Mouse (Mus musculus) fat pad, adult 2 months (tissue): Measurements from ENCODE around the gene Mocs1.
"Not testable (repeated sequence)": the region's sequence is repeated elsewhere in the genome, so short reads cannot be mapped to it uniquely, and the experiment has no call there.

Experiments
- DNase-seq: peaks from one replicate; pipeline ENCODE4 v3.0.0-alpha.2; 2011; ENCODE audit warnings: low read depth, low spot score; ENCODE audit errors: extremely low read depth

The Mocs1 gene

GRCm38 (mm10) chr17:49431176-49431575, 3.0 kb downstream of the Mocs1 start:
- DNase-seq = no peak

DNA sequence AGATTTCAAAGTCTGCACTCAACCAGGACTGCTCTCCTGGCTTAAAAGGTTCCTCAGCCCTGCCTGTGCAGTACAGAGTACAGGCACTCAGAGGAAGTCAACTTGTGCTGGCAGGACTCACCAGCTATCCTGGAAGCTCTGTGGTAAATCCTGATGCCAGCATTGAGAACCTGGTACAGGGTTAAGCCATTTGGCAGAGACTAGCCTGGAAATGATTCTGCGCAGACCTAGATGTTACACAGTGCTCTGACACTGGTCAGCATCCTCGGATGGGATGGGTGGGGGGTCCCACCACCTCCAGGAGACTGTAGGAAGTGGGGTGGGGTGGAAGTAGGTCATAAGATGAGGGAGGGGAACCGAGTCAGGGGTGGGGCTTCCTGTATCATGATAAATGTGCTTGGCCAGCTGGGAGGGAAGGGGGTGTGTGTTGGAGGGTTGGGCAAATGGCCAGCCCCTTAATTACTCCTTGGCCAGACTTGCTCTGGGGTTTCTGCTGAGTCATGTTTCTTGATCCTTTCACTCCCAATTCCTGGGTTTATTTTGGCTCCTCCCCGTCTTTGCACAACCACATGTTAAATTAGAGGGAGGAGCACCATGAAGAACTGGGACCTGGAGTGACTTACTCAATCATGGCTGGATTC, 4.0 kb downstream of the Mocs1 start:
- DNase-seq = no peak

- no peak for DNase-seq
These were observed 4.9 kb downstream of the Mocs1 start for GRCm38 (mm10) chr17:49433071-49433470.

DNA sequence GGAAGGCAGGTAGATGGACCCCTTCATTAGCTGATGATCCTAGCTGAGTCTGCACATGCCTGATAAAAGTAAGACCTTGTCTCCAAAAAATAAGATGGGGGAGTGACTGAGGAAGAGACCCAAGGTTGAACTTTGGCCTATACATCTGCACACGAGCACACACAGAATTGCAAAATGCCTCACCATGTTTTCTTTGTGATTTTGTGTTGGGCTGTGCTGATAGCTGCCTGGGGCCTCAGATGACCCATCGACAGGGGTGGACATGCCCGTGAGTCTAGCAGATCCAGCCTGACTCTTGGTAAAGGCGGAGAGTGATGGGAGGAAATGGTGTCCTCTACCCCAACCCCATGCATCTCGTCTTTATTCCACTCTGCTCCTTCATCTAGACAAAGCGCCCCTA, 6.1 kb downstream of the Mocs1 start:
- no peak for DNase-seq

DNA sequence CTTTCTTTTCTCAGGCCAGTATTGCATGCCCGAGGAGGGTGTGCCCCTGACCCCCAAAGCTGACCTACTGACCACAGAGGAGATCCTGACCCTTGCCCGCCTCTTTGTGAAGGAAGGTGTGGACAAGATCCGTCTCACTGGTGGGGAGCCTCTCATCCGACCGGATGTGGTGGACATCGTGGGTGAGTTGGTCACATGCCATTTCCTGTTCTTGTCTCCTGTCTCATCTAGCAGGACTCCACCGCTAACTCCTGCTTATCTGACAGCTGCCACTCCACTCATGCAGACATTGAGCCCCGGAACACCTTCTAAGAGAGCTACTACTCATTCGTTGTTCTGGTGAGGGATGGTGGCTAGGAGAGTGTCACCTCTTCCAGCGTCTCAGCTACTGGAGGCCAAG, 6.9 kb downstream of the Mocs1 start:
- DNase-seq = no peak

DNA sequence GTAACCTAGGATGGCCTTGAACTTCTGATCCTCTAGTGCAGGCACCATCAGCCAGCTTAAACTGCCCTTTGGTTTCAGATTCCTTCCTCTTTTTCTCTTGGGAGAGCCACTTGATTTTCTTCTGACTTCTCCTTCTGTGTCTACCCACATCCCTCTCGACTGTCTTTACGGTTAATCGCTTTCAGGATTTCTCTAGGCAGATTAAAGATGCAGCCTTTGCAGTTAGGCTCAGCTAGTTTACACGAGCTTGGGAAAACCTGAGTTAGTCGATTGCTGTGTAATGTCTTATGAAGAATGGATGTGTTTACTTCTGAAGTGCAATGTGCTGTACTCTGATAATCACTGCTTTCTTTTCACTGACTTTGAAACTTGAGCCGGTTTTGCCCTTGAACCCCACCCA, 8.5 kb downstream of the Mocs1 start:
- no peak for DNase-seq

DNA sequence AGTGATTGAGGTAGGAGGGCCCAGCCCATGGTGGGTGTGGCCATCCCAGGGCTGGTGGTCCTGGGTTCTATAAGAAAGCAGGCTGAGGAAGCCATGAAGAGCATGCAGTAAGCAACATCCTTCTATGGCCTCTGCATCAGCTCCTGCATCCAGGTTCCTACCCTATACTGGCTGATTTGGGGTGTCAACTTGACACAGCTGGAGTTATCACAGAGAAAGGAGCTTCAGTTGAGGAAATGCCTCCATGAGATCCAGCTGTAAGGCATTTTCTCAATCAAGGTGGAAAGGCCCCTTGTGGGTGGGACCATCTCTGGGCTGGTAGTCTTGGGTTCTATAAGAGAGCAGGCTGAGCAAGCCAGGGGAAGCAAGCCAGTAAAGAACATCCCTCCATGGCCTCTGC, 9.1 kb downstream of the Mocs1 start:
- DNase-seq = not testable (repeated sequence)

DNA sequence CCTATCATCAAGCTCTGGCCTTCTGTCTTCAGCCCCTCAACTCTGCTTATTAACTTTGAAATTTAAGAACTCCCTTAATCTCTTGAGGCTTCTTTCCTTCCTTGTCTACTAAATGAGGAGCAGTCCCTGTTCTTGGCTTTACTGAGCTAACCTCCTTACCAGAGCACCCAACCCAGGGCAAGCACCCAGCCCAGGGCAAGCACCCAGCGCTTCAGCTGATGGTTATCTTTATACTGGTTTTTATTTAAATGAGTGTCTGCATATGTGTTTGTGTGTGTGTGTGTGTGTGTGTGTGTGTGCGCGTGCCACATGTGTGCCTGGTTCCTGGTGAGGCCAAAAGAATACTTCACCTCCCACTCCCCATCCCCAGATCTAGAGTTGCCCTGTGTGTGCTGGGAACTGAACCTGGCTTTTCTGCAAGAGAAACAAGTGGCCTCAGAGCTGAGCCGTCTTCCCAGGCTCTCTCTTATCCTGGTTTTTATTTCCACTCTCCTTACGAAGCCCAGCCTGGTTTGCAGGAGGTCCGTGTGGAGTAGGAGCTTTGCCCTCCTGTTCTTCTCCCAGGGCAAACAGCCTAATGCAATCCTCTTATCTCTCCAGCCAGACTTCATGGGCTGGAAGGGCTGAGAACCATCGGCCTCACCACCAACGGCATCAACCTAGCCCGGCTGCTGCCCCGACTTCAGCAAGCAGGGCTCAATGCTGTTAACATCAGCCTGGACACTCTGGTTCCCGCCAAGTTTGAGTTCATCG, 10.8 kb downstream of the Mocs1 start:
- DNase-seq = no peak

DNA sequence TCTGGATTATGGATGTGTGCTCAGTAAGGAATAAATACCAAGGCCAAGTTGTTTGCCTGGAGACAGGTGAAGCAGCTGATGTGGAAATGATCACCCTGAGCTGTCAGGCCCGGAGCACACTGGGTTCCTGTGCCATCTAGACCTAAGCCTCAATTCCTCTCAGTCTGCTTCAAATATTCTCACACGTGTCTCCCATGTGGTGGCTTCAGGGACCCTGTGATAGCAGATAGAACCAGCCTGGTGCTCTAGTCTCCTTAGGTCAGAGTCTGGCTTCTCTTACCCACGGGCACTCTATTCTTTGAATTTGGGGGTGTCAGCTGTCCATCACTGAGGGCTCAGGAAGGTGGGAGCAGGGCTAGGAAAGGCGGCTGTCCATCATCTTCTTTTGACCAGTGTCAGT, 11.5 kb downstream of the Mocs1 start:
- DNase-seq = no peak

DNA sequence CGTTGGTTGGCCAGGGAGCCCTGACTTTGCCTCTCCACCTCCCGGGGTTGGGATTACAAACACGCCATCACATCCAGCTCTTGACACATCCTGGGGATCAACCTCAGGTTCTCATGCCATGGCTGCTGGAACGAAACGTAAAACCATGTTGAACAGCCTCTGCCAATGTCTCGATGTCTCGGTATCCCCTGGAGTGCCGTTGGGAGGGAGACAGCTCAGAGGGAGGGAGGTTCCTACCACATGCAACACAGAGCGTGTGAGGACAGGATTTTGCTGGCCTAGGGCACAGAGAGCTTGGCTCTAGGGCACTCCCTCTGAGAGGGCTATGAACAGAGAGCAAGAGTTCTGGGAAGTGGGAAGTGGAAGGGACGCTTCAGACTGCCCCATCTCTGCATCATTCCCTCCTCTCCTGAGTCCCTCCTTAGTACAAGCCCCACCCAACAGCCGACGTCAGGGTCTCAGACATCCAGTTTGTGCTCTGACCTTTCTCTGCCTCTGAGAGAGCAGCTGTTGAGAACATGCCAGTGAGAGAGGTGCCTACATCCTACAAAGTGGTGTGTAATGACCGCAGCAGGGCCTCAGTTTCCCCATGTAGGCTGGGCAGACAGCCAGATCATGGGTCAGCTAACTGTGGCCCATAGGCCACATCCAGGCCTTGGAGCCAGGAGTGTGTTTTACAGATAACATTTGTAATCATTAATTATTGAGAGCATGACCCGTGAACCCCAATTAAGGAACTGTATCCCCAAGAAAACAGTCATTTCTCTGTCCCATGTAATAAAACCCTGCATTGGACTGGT, 12.4 kb downstream of the Mocs1 start:
- no peak for DNase-seq

DNA sequence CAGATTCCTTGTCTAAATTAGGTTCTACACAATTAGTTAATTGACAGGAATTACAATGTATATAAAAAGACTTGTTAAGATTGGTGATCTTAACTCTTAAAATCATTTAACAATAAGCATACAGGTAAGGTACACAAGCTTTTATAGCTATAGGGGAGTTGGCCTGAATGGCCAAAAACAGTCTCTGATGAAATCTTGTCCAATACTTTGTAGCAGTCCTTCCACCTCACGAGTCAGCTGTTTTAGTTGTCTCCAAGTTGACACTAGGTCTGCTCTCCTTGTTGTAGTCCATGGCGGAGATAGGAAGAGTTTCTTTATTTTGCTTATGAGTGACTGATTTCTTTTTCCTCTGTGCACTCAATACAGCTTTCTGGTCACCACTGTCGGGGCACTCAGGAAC, 14.7 kb downstream of the Mocs1 start:
- DNase-seq = not testable (repeated sequence)

DNA sequence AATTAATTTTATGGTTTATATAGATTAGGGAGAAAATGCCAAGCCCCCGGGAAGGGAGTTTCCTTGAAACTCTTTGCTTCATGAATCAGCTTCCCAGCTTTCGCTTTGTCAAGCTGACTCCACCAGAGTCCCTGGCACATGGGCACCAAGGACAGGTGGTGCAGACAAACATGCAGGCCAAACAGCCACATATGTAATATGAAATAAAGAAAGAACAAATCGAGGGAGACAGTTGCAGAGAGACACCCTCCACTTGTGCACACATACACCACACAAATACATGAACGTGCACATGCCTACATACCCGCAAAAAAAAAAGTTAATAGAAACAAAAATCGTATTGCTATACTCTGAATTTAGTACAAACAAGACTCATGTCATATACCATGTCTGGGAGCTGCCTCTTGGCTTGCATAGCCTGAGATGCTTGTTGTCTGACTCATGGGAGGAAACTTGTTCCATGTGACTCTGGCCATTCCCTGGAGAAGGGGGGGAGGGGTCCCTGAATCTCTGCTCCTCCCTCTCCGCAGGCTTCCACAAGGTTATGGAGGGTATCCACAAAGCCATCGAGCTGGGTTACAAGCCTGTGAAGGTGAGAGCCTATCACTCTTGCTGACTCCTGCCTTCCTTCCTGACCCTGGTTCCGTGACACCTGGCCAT, 20.5 kb downstream of the Mocs1 start:
- DNase-seq = no peak

- DNase-seq = no peak
These were observed 21.1 kb downstream of the Mocs1 start for GRCm38 (mm10) chr17:49449230-49449608.

DNA sequence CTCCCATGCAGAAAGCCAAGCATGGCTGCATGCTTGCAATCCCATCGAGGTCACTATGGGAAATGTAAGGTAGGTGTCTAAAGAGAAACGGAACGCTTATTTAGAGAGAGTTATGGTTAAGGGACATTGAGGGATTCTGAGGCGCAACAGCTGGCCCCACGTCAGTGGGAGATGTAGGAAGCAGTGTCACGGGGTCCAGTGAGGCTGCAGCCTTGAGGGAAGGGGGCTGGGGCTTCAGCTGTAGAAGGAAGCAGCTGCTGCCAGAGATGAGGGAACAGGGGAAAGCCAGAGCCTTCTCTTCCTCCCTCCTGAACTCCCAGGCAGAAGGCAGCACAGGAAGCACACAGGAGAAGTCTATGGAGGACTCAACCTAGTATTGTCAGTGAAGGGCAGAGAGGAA, 22.8 kb downstream of the Mocs1 start:
- no peak for DNase-seq

DNA sequence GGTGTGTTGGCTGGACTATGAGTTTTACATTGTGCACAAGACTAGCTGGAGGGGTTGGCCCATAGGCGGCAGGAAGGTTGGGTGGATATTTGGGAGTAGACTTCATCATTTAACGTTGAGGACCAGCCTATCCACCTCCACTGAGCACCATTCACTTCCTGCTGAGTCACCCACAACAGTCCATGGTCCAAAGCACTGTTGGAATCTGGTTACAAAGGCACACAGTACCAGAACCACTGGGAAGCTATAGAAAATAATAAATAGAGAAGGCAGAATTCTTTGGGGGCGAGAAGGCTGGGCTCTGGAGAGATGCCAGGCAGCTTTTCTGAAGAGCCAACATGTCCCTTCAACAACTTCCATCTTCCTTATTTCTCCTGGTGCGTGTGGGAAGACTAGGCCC, 28.2 kb downstream of the Mocs1 start:
- DNase-seq = no peak

GRCm38 (mm10) chr17:49457833-49458232, 29.7 kb downstream of the Mocs1 start:
- no peak for DNase-seq

DNA sequence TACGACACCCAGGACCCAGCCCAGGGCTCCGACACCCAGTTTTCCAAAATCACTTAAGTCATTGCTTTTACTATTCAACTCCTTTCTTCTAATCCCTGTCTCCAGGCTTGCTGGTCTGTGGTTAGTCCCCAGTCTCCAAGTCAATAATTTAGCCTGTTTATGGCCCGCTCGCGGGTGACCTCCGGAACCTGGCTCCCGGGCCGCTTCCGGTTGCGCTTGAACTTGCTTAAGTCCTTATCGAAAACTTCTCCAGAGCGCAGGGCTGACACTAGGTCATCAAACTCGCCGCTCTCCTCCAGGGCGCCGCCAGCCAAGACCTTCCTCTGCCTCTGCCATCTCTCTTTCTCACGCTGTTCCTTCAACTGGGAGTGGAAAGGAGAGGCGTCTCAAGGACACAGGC, 30.2 kb downstream of the Mocs1 start:
- no peak for DNase-seq

- DNase-seq = no peak
These were observed 36.7 kb downstream of the Mocs1 start for GRCm38 (mm10) chr17:49464884-49465283.

GRCm38 (mm10) chr17:49468223-49468622, 40.1 kb downstream of the Mocs1 start:
- DNase-seq = no peak

- DNase-seq = no peak
These were observed 44.5 kb downstream of the Mocs1 start for GRCm38 (mm10) chr17:49472626-49473025.

DNA sequence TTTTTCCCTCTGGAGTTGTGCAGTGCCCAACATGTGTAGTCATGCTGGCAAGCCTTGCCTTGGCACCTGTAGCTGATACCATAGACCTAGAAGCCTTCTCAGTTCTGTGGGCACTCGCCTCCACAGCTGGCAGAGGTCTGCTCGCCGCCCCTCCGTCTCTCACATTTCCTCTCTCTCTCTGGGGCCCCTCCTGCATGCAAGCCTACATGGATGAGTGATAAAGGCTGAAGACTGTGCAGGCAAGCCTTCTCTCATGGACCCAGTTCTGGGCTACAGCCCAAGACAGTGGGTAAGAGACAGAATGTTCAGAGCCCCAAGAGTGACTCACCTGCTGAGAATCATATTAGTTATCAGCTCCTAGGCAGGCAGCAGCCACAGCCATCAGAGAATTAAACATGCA, 45.9 kb downstream of the Mocs1 start:
- peak; percentile 8 for DNase-seq

- DNase-seq = no peak
These were observed 47.0 kb downstream of the Mocs1 start for GRCm38 (mm10) chr17:49475174-49475573.
